Mouse (Mus musculus): ENCODE data around the gene Gdf11. TPM values are rescaled to one million over a fixed set of nuclear protein-coding genes. Genes with fewer than 3 reads are reported as not detected.

Gene Gdf11
- total RNA-seq, 2 experiments from 2014 or later: 23.1 to 24.0 TPM

Other genes with a start within 250 kb of the Gdf11 start
- gene Ikzf4, start 245.7 kb downstream of the Gdf11 start, total RNA-seq (2021): 10 to 100 TPM; 17.2 to 17.7 TPM
- 10 to 100 TPM in 1 of 2 experiments, 1 to 10 TPM in 1; 9.5 to 11.9 TPM for gene Suox, start 217.6 kb downstream of the Gdf11 start, total RNA-seq (2021)
- 100 to 1,000 TPM; 118 to 125 TPM for gene Rab5b, start 195.5 kb downstream of the Gdf11 start, total RNA-seq (2021)
- 1 to 10 TPM in 1 of 2 experiments, under 1 TPM in 1; 0.91 to 1.1 TPM for gene Pmel, start 187.5 kb downstream of the Gdf11 start, total RNA-seq (2021)
- 1 to 10 TPM; 7.9 to 9.6 TPM for gene Cdk2, start 186.7 kb downstream of the Gdf11 start, total RNA-seq (2021)
- 1 to 10 TPM; 8.0 to 8.2 TPM for gene Dgka, start 146.9 kb downstream of the Gdf11 start, total RNA-seq (2021)
- gene Pym1, start 143.8 kb downstream of the Gdf11 start, total RNA-seq (2021): 10 to 100 TPM; 34.9 to 35.1 TPM
- under 1 TPM; 0.53 to 0.89 TPM for gene Mmp19, start 100.8 kb downstream of the Gdf11 start, total RNA-seq (2021)
- 10 to 100 TPM; 59.9 to 65.7 TPM for gene Dnajc14, start 87.7 kb downstream of the Gdf11 start, total RNA-seq (2021)
- 10 to 100 TPM; 13.9 to 17.6 TPM for gene Tmem198b, start 87.3 kb downstream of the Gdf11 start, total RNA-seq (2021)
- 10 to 100 TPM; 40.9 to 48.2 TPM for gene Sarnp, start 74.4 kb downstream of the Gdf11 start, total RNA-seq (2021)
- 1 to 10 TPM; 3.7 to 6.0 TPM for gene Ormdl2, start 70.1 kb downstream of the Gdf11 start, total RNA-seq (2021)
- 100 to 1,000 TPM in 1 of 2 experiments, 10 to 100 TPM in 1; 81.7 to 110 TPM for gene Cd63, start 9.3 kb upstream of the Gdf11 start, total RNA-seq (2021)
- gene Rdh5, start 31.2 kb upstream of the Gdf11 start, total RNA-seq (2021): 1 to 10 TPM; 5.6 to 6.7 TPM
- 100 to 1,000 TPM; 109 to 123 TPM for gene Bloc1s1, start 32.3 kb upstream of the Gdf11 start, total RNA-seq (2021)
- gene Itga7, start 42.1 kb upstream of the Gdf11 start, total RNA-seq (2021): 10 to 100 TPM; 22.2 to 27.4 TPM
- gene Mettl7b, start 69.3 kb upstream of the Gdf11 start, total RNA-seq (2021): not detected
- gene Olfr9, start 97.7 kb upstream of the Gdf11 start, total RNA-seq (2021): not detected
- not detected for gene Olfr763, start 119.1 kb upstream of the Gdf11 start, total RNA-seq (2021)
- not detected for gene Olfr764-ps1, start 148.2 kb upstream of the Gdf11 start, total RNA-seq (2021)
- gene Olfr765, start 158.3 kb upstream of the Gdf11 start, total RNA-seq (2021): not detected
- gene Olfr766-ps1, start 177.3 kb upstream of the Gdf11 start, total RNA-seq (2021): not detected
- under 1 TPM in 1 of 2 experiments, not detected in 1; 0.07 TPM for gene Olfr767, start 191.2 kb upstream of the Gdf11 start, total RNA-seq (2021)
- gene Olfr768, start 207.7 kb upstream of the Gdf11 start, total RNA-seq (2021): not detected
- not detected for gene Olfr769, start 226.1 kb upstream of the Gdf11 start, total RNA-seq (2021)
- not detected for gene Olfr770, start 247.3 kb upstream of the Gdf11 start, total RNA-seq (2021)